Mouse (Mus musculus) layer of hippocampus, adult 2 months (tissue): ENCODE measurements at regions not wholly inside any gene's neighbourhood (a gene's known extent, or its start where the extent isn't known, plus 50 kb on each side); places are given as distances from the start of the nearest gene placed in this dataset.

ENCODE experiments used
- DNase-seq, 2 experiments: peaks; one replicate each; pipeline ENCODE4 v3.0.0; 2022; ENCODE audit warnings: low spot score in 2 of 2
- H3K27ac ChIP-seq: fragments of 200-600 bp; 2 replicates; pipeline ENCODE4 v1.8.1; 2022
- H3K4me3 ChIP-seq: fragments of 200-600 bp; 2 replicates; pipeline ENCODE4 v1.8.1; 2022; ENCODE audit warnings: mild to moderate bottlenecking
- CTCF ChIP-seq: fragments of 200-600 bp; conservative IDR thresholded peaks from 2 replicates; pipeline ENCODE4 v1.8.1; 2022; ENCODE audit warnings: antibody characterized with exemption, mild to moderate bottlenecking, moderate library complexity

DNA sequence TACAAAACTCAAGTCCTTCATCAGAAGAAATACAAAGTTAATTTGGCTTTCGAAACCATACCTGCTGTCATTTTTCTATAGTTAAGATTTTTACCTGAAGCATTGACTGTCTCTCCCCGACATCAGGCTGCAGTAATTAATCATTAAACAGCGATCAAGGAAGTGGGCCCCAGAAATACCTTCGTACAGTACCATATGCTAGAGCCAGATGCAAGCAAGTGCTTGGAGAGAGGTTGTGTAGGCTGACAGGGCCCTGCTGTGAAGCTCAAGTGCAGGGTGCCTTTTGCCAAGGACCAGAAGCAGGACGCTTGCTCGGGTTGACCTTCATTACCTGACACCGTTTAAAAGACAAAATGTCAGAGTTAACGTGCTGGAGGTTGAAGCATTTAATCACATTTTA is 315.3 kb downstream of the Rergl start:
- no peak for TF ChIP-seq CTCF
- Histone ChIP-seq H3K4me3 (no peak overlapping the region), H3K27ac (no peak overlapping the region)
- DNase-seq: no peak

DNA sequence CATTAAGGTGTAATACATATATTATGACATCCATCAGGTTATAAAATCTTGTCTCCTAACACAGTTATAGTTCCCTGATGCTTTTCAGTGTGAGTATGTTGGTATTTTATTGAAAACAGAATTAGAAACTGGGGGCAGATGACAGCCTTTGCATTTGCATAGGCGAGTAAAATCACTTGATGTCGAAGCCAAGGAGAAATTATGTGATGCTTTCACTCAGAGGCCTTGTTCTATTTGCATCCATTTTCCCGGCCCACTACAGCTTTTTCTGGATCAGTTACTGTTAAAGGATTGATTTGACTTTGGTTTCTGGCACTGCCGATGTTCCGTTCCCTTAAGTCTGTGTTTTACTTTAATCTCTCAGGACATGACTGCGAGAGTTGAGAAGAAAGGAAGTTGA is 341.4 kb downstream of the Rergl start:
- no peak for TF ChIP-seq CTCF

DNA sequence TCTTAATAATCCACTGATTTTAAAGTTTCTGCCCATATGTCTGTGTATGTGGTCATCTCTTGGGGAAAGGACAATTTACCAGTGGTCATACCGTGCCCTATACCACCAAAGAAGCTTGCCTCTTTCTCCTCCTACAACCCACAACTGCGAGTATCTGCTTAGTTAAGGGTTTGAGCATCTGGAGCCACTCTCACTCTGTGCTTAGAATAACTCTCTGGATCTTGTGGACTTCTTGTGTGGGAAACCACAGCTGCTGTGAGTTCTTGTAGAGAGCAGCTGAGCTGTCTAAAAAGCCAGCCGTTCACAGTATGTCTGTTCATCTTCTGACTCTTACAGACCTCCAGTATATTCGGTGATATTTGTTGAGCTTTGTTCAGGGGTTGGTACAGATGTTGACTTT is 342.0 kb downstream of the Rergl start:
- no peak for TF ChIP-seq CTCF
- Histone ChIP-seq H3K4me3 (no peak overlapping the region), H3K27ac (peak overlapping the region; percentile 51; the same call in 1 of the 2 replicates)
- DNase-seq: peak in 1 of 2 experiments; percentile 25

More for the DNA sequence above, 341.4 kb downstream of the Rergl start:
- DNase-seq: peak in 1 of 2 experiments; percentile 0
- peak overlapping the region; percentile 51; the same call in 1 of the 2 replicates for H3K27ac ChIP-seq
- no peak overlapping the region for H3K4me3 ChIP-seq

DNA sequence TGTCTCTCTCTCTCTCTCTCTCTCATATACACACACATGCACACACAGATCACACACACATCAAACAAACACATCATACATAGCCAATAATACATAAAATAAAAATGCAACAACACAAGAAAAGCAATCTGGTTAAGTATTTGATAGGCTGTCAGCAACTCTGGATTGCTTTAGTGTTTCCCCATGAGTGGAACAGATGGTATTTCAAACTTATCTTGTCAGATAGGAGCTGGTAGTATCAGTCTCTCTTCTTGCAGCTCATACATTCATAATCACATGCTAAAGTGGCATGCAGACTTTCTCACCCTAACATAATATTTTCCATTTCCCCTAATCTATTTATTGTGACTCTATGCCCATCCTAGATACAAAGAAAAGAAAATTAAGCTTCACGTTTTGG is 347.0 kb downstream of the Rergl start:
- no peak for TF ChIP-seq CTCF
- no peak for DNase-seq
- no peak overlapping the region for H3K4me3 ChIP-seq
- no peak overlapping the region for H3K27ac ChIP-seq

- no peak for DNase-seq
- Histone ChIP-seq H3K27ac (no peak overlapping the region), H3K4me3 (no peak overlapping the region)
- TF ChIP-seq CTCF: no peak
Measured at GRCm38 (mm10) chr6:139135693-139136092, 366.1 kb downstream of the Rergl start.

DNA sequence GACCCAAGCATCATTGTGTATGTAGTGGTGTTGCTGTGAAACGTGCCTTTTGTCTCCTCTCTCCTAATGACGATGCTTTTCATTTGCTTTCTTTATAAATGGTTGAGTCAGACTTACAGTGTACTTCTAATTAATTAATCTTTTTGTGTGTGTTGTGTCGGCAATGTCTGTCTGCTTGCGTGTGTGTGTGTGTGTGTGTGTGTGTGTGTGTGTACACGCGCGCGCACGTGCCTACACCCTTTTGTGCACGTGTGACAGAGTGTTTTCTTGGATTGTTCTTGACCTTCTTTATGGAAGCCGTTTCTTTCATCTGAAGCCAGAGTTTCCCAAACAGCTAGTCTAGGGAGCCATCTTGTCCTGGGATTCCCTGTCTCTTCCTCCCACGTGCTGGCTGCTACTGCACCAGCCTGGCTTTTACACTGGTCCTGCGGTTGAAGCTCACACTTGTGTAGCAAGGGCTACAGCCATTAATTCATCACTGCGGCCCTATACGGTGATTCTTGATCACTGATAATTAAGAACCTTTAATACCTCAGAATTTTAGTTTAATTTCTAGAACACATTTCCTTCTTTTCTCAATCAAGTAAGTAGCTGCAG is 369.6 kb downstream of the Rergl start:
- no peak for DNase-seq
- no peak overlapping the region for H3K4me3 ChIP-seq
- TF ChIP-seq CTCF: no peak

DNA sequence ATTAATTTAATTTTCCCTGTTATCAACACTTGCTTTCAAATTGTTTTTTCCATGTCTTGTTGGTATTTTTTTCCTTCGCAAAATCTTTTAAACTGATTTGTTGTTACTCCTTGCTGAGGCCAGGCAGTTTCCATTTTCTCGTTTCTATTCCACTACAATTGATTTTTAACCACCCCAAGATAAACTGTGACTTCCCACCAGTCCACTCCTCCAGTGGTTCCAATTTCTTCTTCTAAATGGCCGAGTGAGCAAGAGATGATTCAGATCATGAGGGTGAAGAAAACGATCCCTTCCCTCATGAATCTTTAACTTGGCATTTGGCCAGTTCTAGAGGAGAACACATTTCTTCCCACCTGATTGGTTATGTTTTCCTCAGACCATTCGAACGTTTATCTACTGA is 393.5 kb downstream of the Rergl start:
- no peak for DNase-seq
- Histone ChIP-seq H3K4me3 (no peak overlapping the region), H3K27ac (no peak overlapping the region)
- TF ChIP-seq CTCF: no peak

More for the DNA sequence above, 369.6 kb downstream of the Rergl start:
- no peak overlapping the region for H3K27ac ChIP-seq

- no peak for TF ChIP-seq CTCF
- DNase-seq: no peak
- H3K27ac ChIP-seq: no peak overlapping the region
- H3K4me3 ChIP-seq: no peak overlapping the region
Measured at GRCm38 (mm10) chr6:139103397-139103796, 398.4 kb downstream of the Rergl start.

- no peak overlapping the region for H3K4me3 ChIP-seq
- no peak for TF ChIP-seq CTCF
- DNase-seq: no peak
- no peak overlapping the region for H3K27ac ChIP-seq
Measured at GRCm38 (mm10) chr6:139099273-139099672, 402.5 kb downstream of the Rergl start.

DNA sequence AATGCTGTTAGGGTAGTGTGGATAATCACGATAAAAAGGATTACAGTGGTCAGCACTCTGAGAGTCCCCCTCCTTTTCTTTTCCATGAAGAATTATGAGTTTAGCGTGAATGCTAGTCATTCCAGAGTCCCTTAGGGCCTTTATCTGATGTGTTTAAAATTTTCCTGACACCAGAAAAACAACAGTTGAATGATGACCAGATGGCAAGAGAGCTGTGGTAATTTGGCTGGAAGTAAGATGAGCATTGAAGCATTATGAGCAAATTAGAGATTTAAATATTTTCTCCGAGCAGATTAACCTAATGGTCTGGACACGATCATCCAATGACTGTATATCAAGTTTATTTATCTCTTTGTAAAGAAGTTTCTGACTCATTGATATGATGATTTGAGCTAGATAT is 417.1 kb upstream of the Igbp1b start:
- Histone ChIP-seq H3K27ac (0 out of 2 replicates have a peak overlapping the region, but pooled peaks have one; percentile 23), H3K4me3 (no peak overlapping the region)
- DNase-seq: no peak
- no peak for TF ChIP-seq CTCF

DNA sequence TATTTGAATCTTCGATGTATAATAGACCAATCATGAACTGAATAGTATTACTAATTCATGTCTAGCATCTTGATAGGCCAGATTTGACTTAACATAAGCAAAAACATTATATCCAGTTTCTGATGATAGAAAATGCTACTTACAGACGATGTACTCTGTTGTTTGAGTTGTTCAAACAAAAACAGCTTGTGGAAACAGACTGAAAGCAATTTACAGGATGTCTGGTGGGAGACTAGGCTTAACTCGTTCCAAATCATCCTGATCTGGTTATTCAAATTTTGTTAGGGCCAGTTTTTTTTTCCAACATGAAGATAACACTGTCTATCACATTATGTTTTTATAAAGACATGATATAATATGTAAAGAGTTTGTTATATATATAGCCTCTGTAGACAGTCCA is 369.4 kb upstream of the Igbp1b start:
- Histone ChIP-seq H3K27ac (0 out of 2 replicates have a peak overlapping the region, but pooled peaks have one; percentile 2), H3K4me3 (no peak overlapping the region)
- no peak for TF ChIP-seq CTCF
- peak; percentile 14 to 51 for DNase-seq

DNA sequence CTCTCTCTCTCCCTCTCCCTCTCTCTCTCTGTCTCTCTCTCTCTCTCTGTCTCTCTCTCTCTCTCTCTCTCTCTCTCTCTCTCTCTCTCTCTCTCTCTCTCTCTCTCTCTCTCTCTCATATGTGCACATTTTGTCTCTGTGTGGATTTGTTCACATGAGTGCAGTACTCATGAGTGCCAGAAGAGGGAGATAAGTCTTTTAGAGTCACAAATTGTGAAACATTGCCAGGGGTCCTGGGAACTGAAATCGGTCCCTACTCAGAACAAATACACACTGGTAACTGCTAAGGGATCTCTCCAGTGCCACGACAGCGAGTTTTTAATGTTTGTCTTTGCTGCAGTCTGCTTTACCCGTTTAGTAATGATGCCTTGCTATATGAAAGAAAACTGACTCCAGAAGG is 356.2 kb upstream of the Igbp1b start:
- no peak for DNase-seq
- TF ChIP-seq CTCF: peak; percentile 40
- no peak overlapping the region for H3K27ac ChIP-seq
- H3K4me3 ChIP-seq: no peak overlapping the region

GRCm38 (mm10) chr6:139010501-139010900 is 352.2 kb upstream of the Igbp1b start:
- TF ChIP-seq CTCF: no peak
- Histone ChIP-seq H3K27ac (no peak overlapping the region), H3K4me3 (no peak overlapping the region)
- DNase-seq: no peak
